Mouse (Mus musculus) gastrocnemius, adult 8-10 months (tissue): ENCODE data around the gene Gmnn. TPM values are rescaled to one million over a fixed set of nuclear protein-coding genes. Genes with fewer than 3 reads are reported as not detected.

Source experiments
- DNase-seq, 2 experiments: peaks; one replicate each; pipeline ENCODE4 v3.0.0; 2022; ENCODE audit warnings: low spot score in 2 of 2
- total RNA-seq, 4 experiments: library from RNA; stranded (reverse); gene quantifications; 2 replicates each; pipeline ENCODE4 v1.2.4; 2022

Gene Gmnn
- total RNA-seq, 4 experiments from 2014 or later, result 3.1 to 4.9 (median 4.0) TPM

DNA sequence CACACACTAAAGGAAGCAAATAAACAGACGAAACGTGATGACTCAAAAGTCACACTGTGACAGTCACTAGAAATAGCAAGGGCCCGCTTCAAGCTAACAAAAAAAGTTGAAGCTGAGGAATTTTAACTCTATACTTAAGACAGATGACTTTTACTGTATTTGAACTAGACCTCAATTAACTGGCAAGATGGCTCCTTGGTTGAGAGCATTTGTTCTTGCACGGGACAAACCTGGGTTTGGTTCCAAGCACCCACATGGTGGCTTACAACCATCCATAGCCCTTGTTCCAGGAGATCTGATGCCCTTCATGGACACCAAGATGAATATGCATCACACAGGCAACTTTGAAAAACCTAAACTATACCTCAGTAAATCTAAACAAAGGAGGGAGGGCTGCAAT, 531 bp upstream of the Gmnn start:
- no peak for DNase-seq

GRCm38 (mm10) chr13:24761083-24761402, 680 bp downstream of the Gmnn start:
- no peak for DNase-seq

GRCm38 (mm10) chr13:24760351-24760870, 1.3 kb downstream of the Gmnn start:
- no peak for DNase-seq

DNA sequence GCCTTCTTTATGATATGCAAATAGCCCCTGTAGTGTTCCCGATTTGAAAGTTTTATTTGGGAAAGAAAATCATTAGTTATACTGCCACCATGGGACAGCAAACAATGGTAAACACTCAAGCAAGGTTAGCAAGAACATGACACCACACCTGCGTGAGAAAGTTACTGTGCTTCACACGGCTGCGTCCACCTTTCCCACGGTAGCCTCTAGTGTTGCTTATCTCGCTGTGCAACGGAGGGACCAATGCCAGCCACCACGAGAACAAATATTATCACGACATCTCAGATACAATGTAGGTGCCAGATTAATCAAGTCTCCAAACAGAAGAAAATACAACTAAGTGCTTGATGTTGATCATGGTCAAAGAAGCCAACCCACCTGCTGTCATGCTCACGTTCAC, 2.3 kb downstream of the Gmnn start:
- DNase-seq, result no peak

GRCm38 (mm10) chr13:24757820-24758564, 3.7 kb downstream of the Gmnn start:
- DNase-seq, result no peak

DNA sequence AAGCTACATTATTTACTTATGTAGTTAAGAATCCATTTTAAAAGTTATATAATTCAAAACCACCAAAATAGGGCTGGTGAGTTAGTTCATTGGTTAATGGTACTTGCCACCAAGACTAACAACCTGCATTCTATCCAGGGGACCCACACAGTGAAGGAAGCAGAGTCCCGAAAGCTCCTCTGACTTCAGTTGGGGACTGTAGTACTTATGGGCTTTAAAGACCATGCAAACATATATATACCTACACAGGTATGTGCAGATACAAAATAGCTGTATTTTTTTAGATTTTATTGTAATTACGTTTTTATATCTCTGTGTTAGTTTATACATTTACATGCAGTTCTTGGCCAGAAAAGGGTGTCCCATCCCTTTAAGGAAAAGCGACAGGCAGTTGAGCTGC, 5.0 kb downstream of the Gmnn start:
- no peak for DNase-seq

DNA sequence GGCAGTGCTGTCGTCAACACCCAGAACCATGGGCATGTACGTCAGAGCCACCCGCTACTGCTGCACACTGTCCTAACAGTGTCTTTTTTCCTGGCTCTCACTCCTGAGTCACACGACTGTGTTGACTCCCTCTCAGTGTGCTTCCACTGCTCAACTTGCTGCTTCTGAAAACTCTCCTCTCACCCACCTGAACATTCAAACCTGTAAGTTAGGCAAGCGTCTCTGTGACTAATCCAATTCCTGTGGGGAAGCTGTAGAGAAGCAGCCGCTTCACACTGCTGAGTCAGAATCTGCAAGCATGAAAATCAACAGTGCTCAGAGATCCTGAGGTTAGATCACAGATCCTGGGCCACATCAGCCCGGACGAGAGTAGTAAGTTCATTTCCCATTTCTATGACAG, 10.3 kb downstream of the Gmnn start:
- no peak for DNase-seq

DNA sequence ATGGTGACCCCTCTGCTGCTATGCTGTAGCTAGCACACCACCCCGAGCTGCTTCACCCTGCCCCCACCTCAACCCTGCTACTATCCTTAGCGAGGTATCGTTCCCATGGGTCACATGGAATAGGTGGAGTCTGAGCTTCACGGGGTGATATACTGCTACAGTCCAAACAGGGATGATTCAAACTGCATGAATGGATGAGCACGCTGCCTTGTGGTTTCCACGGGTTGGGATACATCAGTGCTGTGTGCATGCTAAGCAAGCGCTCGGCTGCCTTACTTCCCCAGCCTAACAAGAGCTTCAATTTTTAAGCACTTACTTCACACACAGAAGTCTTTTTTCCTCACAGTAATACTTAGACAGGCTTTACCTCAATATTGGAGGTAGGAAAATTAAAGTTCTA, 10.9 kb downstream of the Gmnn start:
- no peak for DNase-seq

GRCm38 (mm10) chr13:24747823-24748222, 13.9 kb downstream of the Gmnn start:
- DNase-seq, result no peak

DNA sequence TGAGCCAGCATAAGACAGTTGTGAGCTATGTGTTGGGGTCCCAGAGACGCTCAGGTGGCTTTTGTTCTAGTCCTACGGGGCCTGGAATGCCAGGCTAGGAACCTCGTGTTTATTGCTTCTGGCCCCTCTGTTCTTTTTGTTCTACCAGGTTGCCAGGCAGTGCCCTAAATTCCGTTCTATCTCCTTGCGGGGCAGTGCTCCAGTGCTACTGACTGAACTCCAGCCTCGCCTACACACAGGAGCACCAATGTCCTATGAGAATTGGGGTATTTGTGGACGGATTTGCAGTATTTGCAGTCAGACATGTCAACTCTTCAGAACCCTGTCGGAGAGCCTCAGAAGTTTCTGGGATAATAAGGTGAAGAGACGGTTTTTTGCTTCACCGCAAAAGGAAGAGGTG, 20.7 kb downstream of the Gmnn start, which contains the start of gene Armh2:
TSS of gene Armh2 (plus strand) at position 205 of the 400 bp plus-strand sequence.
- DNase-seq, result no peak

DNA sequence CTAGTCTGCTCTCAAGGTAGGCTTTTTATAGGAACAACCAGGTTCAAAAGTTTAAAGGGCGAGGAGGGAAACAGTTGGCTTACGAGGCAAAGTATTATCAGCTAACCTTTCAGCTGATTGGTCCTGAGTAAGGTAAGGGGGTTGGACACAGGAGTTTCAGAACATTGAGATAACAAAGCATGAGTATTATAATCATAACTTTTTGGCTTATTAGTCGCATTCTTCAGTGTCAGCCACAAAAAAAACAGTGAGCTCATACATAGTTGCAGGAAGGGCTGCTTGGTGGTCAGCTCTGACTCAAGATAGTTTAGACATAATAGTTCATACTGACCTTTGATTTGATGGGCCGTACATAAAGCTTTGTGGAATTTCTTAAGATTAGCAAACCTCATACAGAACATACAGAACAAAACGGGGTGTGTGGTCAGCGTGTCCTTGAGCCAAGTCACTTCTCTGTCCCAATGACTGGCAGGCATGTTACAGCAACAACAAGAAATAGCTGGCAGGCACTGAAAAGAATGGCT, 26.1 kb downstream of the Gmnn start:
- DNase-seq, result no peak

- no peak for DNase-seq
These were observed 27.2 kb downstream of the Gmnn start for GRCm38 (mm10) chr13:24734502-24734901.

DNA sequence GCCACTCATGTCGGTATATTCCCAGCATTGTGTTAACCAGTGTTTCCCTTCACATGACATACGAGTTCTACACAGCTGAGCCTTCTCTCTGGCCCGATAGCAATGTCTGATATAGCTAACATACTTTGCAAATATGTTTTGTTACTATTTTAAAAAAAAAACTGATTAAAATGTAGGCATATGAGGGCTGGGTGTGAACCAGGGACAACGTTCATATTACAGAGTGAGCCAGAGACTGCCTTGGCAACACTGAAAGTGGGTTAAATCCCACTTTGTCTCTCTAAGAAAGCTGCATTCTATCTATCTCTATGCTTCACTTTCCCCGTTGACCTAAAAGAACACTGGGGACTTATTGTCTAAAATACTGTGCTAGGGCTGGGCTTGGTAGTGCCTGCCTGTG, 32.6 kb downstream of the Gmnn start:
- DNase-seq, result no peak

DNA sequence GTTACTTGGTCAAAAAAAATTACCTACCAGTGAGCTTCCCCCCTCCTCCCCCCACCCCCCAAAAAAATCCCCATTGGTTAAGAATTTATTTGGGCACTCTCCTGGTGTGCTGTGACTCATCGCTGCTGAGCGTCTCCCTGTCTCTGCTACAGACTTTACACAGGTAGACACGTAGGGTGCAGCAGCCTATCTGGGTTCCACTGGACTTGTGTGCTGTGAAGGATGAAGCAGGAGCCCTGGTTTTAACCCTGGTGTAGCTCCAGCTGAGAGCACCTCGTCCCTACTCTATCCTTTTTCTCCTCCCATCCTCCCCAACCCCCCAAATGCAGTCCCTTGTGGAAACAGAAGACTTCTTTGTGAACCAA, 37.3 kb downstream of the Gmnn start:
- DNase-seq, result no peak

GRCm38 (mm10) chr13:24723699-24724394, 37.9 kb downstream of the Gmnn start:
- no peak for DNase-seq

DNA sequence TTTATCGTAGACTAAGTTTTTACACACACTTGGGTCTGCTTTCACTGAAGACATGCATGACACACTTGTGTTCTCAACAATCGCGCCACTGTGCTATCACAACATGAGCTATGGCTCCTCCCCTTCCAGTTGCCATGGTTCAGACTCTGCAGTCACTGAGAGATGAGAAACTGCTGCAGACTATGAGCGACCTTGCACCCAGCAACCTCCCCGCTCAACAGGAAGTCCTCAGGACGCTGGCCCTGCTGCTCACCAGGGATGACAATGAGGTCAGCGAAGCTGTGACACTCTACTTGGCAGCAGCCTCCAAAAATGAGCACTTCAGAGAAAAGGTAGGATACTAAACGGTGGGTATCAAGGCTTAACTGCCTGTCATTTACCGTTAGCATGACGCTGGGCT, 40.2 kb downstream of the Gmnn start:
- DNase-seq, result no peak

DNA sequence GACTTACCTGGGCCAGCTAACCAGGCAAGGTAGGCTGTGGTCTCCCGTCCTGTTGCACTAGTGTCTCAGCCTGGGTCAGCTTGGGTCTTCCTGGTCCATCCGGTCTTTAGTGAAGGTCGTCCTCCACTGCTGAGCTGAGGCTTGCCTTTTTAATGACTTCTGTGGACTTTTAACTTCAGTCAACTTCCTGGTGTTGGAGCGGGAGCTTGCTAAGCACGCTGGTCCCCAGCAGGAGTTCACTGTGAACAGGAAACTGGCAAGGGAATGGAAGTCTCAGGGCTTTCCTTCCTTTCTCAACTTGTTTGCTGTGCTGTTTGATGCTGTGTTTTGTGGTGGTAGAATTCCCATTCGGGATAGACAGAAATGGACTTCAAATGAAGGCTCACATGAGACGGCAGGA, 44.0 kb downstream of the Gmnn start:
- no peak for DNase-seq

GRCm38 (mm10) chr13:24716441-24716840, 45.3 kb downstream of the Gmnn start:
- DNase-seq, result no peak

GRCm38 (mm10) chr13:24715601-24716000, 46.1 kb downstream of the Gmnn start:
- no peak for DNase-seq

DNA sequence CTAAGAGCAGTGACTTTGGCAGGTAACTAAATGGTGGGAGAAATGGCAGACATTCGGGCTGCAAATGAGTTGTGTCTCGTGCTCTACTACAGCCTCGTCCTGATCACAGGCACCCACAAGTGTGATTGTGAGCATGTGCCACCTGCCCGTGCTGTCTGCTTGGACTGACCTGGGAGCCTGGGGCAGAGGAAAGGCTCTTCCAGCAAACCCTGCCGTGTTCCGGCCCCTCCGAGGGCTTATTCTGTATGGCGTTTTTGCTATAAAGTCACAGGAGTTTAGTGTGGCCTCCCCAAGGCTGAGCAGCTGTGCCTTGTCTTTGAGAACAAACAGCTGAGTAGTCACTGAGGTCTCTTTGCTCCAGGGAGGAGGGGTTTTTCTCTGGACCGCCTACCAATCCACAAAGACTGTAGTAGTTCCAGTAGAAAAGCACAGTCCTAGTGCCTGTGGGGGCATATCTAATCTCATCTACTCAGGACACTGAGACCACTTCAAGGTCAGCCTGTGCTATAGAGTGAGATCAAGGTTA, 47.3 kb downstream of the Gmnn start:
- no peak for DNase-seq

DNA sequence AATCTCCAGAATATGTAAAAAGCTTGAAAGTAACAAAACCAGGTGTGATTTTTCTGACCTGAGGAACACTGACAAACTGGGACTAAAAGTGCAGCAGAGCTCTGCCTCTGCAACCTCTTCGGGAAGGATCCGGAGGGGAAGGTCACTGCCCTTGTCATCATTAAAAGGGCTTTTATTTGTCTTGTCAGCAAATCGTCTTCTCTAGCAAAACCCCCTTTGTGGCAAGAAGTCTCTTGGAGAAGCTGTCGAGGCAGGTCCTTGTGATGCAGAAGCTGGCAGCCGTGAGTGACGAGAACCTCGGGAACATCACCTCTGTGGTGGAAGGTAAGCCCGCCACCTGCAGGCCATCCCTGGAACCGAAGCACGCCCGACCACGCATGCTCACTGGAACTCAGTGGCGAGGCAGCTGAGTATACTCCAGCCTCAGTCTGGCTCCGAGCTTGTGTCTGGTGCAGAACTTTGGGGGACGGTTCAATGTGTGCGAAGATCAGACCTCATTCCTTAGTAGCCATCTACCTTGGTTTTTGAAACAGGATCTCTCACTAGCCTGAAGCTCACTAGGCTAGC, 48.2 kb downstream of the Gmnn start:
- DNase-seq, result peak; percentile 69 to 73

GRCm38 (mm10) chr13:24712581-24713130, 49.1 kb downstream of the Gmnn start:
- DNase-seq, result no peak
